Mouse (Mus musculus) MEL (cell line): ENCODE measurements around the gene Dapl1. TPM values are rescaled to one million over a fixed set of nuclear protein-coding genes. Genes with fewer than 3 reads are reported as not detected.

Experiments used
- DNase-seq: peaks from one replicate; pipeline ENCODE4 v3.0.0; 2011; ENCODE audit warnings: low read depth, low spot score
- H3K27ac ChIP-seq: 2 replicates; pipeline ENCODE4 v1.5.1; 2012; ENCODE audit warnings: low read depth, mild to moderate bottlenecking, control low read depth, low read length, moderate library complexity; ENCODE audit not compliant: control insufficient read depth
- H3K27me3 ChIP-seq, 2 experiments: fragments of 150-350 bp in 1 of 2; sonication (generic) in 1 of 2; 2 replicates each; pipeline ENCODE4 v1.6.1; 2012; ENCODE audit warnings: low read length in 2 of 2, mild to moderate bottlenecking in 2 of 2, improper control_type of control experiment in 1 of 2, moderate library complexity in 1 of 2; ENCODE audit not compliant: insufficient read depth in 2 of 2, control insufficient read depth in 1 of 2
- H3K36me3 ChIP-seq, 2 experiments: 2 replicates each; pipeline ENCODE4 v1.6.1; 2012 to 2014; ENCODE audit warnings: low read length in 2 of 2, improper control_type of control experiment in 1 of 2, inconsistent platforms in 1 of 2, mild to moderate bottlenecking in 1 of 2; ENCODE audit not compliant: insufficient read depth in 2 of 2, control insufficient read depth in 1 of 2
- H3K4me1 ChIP-seq, 2 experiments: fragments of 150-350 bp in 1 of 2; sonication (generic) in 1 of 2; 2 replicates each; pipeline ENCODE4 v1.6.1; 2012; ENCODE audit warnings: low read length in 2 of 2, improper control_type of control experiment in 1 of 2, mild to moderate bottlenecking in 1 of 2; ENCODE audit not compliant: insufficient read depth in 2 of 2, control insufficient read depth in 1 of 2
- H3K4me3 ChIP-seq, 2 experiments: fragments of 150-350 bp in 1 of 2; sonication (generic) in 1 of 2; 2 replicates each; pipeline ENCODE4 v1.5.1; 2012; ENCODE audit warnings: low read depth in 2 of 2, low read length in 2 of 2, mild to moderate bottlenecking in 2 of 2, moderate library complexity in 2 of 2, control low read depth in 1 of 2, improper control_type of control experiment in 1 of 2; ENCODE audit not compliant: control insufficient read depth in 1 of 2, insufficient read depth in 1 of 2
- H3K79me2 ChIP-seq: 2 replicates; pipeline ENCODE4 v1.6.1; 2012; ENCODE audit warnings: mild to moderate bottlenecking, low read length, moderate library complexity; ENCODE audit not compliant: control insufficient read depth, poor library complexity, insufficient read depth
- H3K9ac ChIP-seq: 2 replicates; pipeline ENCODE4 v1.6.1; 2012; ENCODE audit warnings: low read depth, mild to moderate bottlenecking, control low read depth, low read length, moderate library complexity; ENCODE audit not compliant: control insufficient read depth, poor library complexity, severe bottlenecking
- H3K9me3 ChIP-seq: fragments of 150-350 bp; sonication (generic); replicated peaks from 2 replicates; pipeline ENCODE4 v1.6.1; 2012; ENCODE audit warnings: mild to moderate bottlenecking, low read length, improper control_type of control experiment, moderate library complexity; ENCODE audit not compliant: insufficient read depth
- BHLHE40 ChIP-seq: IDR thresholded peaks from 2 replicates; pipeline ENCODE4 v1.6.1; 2012; ENCODE audit warnings: low read depth, mild to moderate bottlenecking, inconsistent platforms, low read length, improper control_type of control experiment, borderline replicate concordance
- CTCF ChIP-seq, 3 experiments: IDR thresholded peaks in 2 of 3; conservative IDR thresholded peaks in 1 of 3; 2 replicates each; pipeline ENCODE4 v1.5.1; 2011 to 2012; ENCODE audit warnings: low read length in 3 of 3, low read depth in 2 of 3, mild to moderate bottlenecking in 2 of 3, improper control_type of control experiment in 1 of 3, inconsistent platforms in 1 of 3, mixed read lengths in 1 of 3, moderate library complexity in 1 of 3; ENCODE audit not compliant: control insufficient read depth in 1 of 3, insufficient read depth in 1 of 3, poor library complexity in 1 of 3, severe bottlenecking in 1 of 3
- E2F4 ChIP-seq: IDR thresholded peaks from 2 replicates; pipeline ENCODE4 v1.6.1; 2011; ENCODE audit warnings: low read depth, low read length, improper control_type of control experiment, borderline replicate concordance
- EP300 ChIP-seq, 2 experiments: IDR thresholded peaks; 2 replicates each; pipeline ENCODE4 v1.6.1; 2011; ENCODE audit warnings: improper control_type of control experiment in 2 of 2, low read length in 2 of 2, low read depth in 1 of 2, mild to moderate bottlenecking in 1 of 2
- ETS1 ChIP-seq: IDR thresholded peaks from 2 replicates; pipeline ENCODE4 v1.6.1; 2012; ENCODE audit warnings: low read depth, mild to moderate bottlenecking, inconsistent platforms, low read length, improper control_type of control experiment, moderate library complexity
- GABPA ChIP-seq: IDR thresholded peaks from 2 replicates; pipeline ENCODE4 v1.6.1; 2012; ENCODE audit warnings: low read depth, mild to moderate bottlenecking, inconsistent platforms, low read length, improper control_type of control experiment, moderate library complexity
- HCFC1 ChIP-seq: IDR thresholded peaks from 2 replicates; pipeline ENCODE4 v1.6.1; 2012; ENCODE audit warnings: low read depth, mild to moderate bottlenecking, inconsistent platforms, low read length, improper control_type of control experiment, moderate library complexity
- JUND ChIP-seq: IDR thresholded peaks from 2 replicates; pipeline ENCODE4 v1.6.1; 2011; ENCODE audit warnings: low read depth, mild to moderate bottlenecking, improper control_type of control experiment, low read length
- MAX ChIP-seq: IDR thresholded peaks from 2 replicates; pipeline ENCODE4 v1.6.1; 2011; ENCODE audit warnings: low read length, improper control_type of control experiment
- MEF2A ChIP-seq: IDR thresholded peaks from 2 replicates; pipeline ENCODE4 v1.6.1; 2014; ENCODE audit warnings: low read depth, mild to moderate bottlenecking, inconsistent platforms, low read length, improper control_type of control experiment; ENCODE audit not compliant: poor library complexity, insufficient replicate concordance, severe bottlenecking; ENCODE audit errors: extremely low read depth
- MXI1 ChIP-seq: IDR thresholded peaks from 2 replicates; pipeline ENCODE4 v1.6.1; 2011; ENCODE audit warnings: mild to moderate bottlenecking, low read depth, low read length, improper control_type of control experiment
- MYB ChIP-seq: IDR thresholded peaks from 2 replicates; pipeline ENCODE4 v1.6.1; 2011; ENCODE audit warnings: mild to moderate bottlenecking, low read depth, low read length, improper control_type of control experiment
- POLR2AphosphoS2 ChIP-seq: IDR thresholded peaks from 2 replicates; pipeline ENCODE4 v1.6.1; 2011; ENCODE audit warnings: low read length, improper control_type of control experiment
- POLR2AphosphoS5 ChIP-seq: IDR thresholded peaks from 2 replicates; pipeline ENCODE4 v1.6.1; 2012; ENCODE audit warnings: low read depth, borderline replicate concordance, mild to moderate bottlenecking, inconsistent platforms, low read length, moderate library complexity, mixed read lengths
- RAD21 ChIP-seq: IDR thresholded peaks from 2 replicates; pipeline ENCODE4 v1.6.1; 2011; ENCODE audit warnings: mild to moderate bottlenecking, low read depth, low read length, improper control_type of control experiment
- RCOR1 ChIP-seq: IDR thresholded peaks from 2 replicates; pipeline ENCODE4 v1.6.1; 2012; ENCODE audit warnings: low read depth, mild to moderate bottlenecking, inconsistent platforms, low read length, improper control_type of control experiment
- SMC3 ChIP-seq: IDR thresholded peaks from 2 replicates; pipeline ENCODE4 v1.6.1; 2011; ENCODE audit warnings: low read depth, low read length, improper control_type of control experiment
- TAL1 ChIP-seq: IDR thresholded peaks from 2 replicates; pipeline ENCODE4 v1.6.1; 2012; ENCODE audit warnings: mild to moderate bottlenecking, inconsistent platforms, low read length, moderate library complexity, mixed read lengths
- TBP ChIP-seq: IDR thresholded peaks from 2 replicates; pipeline ENCODE4 v1.8.0; 2011; ENCODE audit warnings: low read depth, low read length, improper control_type of control experiment
- USF1 ChIP-seq: IDR thresholded peaks from 2 replicates; pipeline ENCODE4 v1.6.1; 2014; ENCODE audit warnings: low read depth, mild to moderate bottlenecking, inconsistent platforms, low read length, improper control_type of control experiment, moderate library complexity
- USF2 ChIP-seq, 2 experiments: IDR thresholded peaks; 2 replicates each; pipeline ENCODE4 v1.6.1; 2011 to 2012; ENCODE audit warnings: improper control_type of control experiment in 2 of 2, low read length in 2 of 2, borderline replicate concordance in 1 of 2, inconsistent platforms in 1 of 2, low read depth in 1 of 2, mild to moderate bottlenecking in 1 of 2; ENCODE audit not compliant: insufficient read depth in 1 of 2
- ZC3H11A ChIP-seq: IDR thresholded peaks from 2 replicates; pipeline ENCODE4 v1.6.1; 2012; ENCODE audit warnings: low read depth, mild to moderate bottlenecking, inconsistent platforms, low read length, improper control_type of control experiment
- ZMIZ1 ChIP-seq: IDR thresholded peaks from 2 replicates; pipeline ENCODE4 v1.6.1; 2012; ENCODE audit warnings: low read depth, mild to moderate bottlenecking, inconsistent platforms, low read length, improper control_type of control experiment, moderate library complexity
- ZNF384 ChIP-seq: IDR thresholded peaks from 2 replicates; pipeline ENCODE4 v1.6.1; 2012; ENCODE audit warnings: low read depth, mild to moderate bottlenecking, inconsistent platforms, low read length, improper control_type of control experiment
- polyA plus RNA-seq, 2 experiments: library from polyadenylated mRNA; stranded (reverse) in 1 of 2; unstranded in 1 of 2; fragments of >175 nt in 1 of 2; fragments of >200 nt in 1 of 2; gene quantifications; 2 replicates each; pipeline versions ENCODE4 v1.2.1 to v1.2.4; 2012; ENCODE audit warnings: low replicate concordance in 2 of 2, low read depth in 1 of 2; ENCODE audit not compliant: insufficient read length in 2 of 2, insufficient read depth in 1 of 2, missing spikeins in 1 of 2
- total RNA-seq: library from RNA; depleted of rRNA; stranded (reverse); fragments of 300-350 nt; gene quantifications from 2 replicates; pipeline ENCODE4 v1.2.3, GENCODE M21; 2012

Gene Dapl1
- total and polyA plus RNA-seq, 3 experiments = not detected

- TF ChIP-seq ZMIZ1 (no peak), SMC3 (no peak), HCFC1 (no peak), GABPA (no peak), RAD21 (no peak), CTCF (IDR thresholded peaks at IDR 0.05 in 2 of 3, conservative IDR thresholded peaks at IDR 0.05 in 1 of 3; ENCODE audit: control insufficient read depth in 1 of 3, insufficient read depth in 1 of 3, low read depth in 2 of 3, low read length in 3 of 3, poor library complexity in 1 of 3, severe bottlenecking in 1 of 3) (no peak), JUND (no peak), USF2 (IDR thresholded peaks at IDR 0.05; ENCODE audit: borderline replicate concordance in 1 of 2, insufficient read depth in 1 of 2, low read depth in 1 of 2, low read length in 2 of 2) (no peak), RCOR1 (no peak), TAL1 (no peak), POLR2AphosphoS2 (no peak), ZC3H11A (no peak), MYB (no peak), BHLHE40 (no peak), USF1 (no peak), ETS1 (no peak), MEF2A (no peak), TBP (no peak)
- TF ChIP-seq, all 39 proteins: peak for 0
- no peaks in the 10 kb centered on the region for H3K9me3 ChIP-seq
- no peaks in the 10 kb centered on the region for H3K36me3 ChIP-seq
- no peaks in the 10 kb centered on the region for H3K27me3 ChIP-seq
- DNase-seq = no peak
- H3K9ac ChIP-seq = no peak overlapping the region
- no peak overlapping the region for H3K27ac ChIP-seq
- H3K79me2 ChIP-seq = no peaks in the 10 kb centered on the region
- no peak overlapping the region for H3K4me3 ChIP-seq
- H3K4me1 ChIP-seq = no peaks in the 10 kb centered on the region
Observed at GRCm38 (mm10) chr2:59529574-59530080, 45.2 kb downstream of the Dapl1 start.

GRCm38 (mm10) chr2:59530811-59531210 is 46.4 kb downstream of the Dapl1 start:
- Histone ChIP-seq H3K4me1 (no peaks in the 10 kb centered on the region), H3K79me2 (no peaks in the 10 kb centered on the region), H3K4me3 (no peak overlapping the region), H3K27ac (no peak overlapping the region), H3K27me3 (no peaks in the 10 kb centered on the region), H3K9ac (no peak overlapping the region), H3K36me3 (no peaks in the 10 kb centered on the region), H3K9me3 (no peaks in the 10 kb centered on the region)
- TF ChIP-seq ZNF384 = no peak
- no peak for TF ChIP-seq EP300 (IDR thresholded peaks at IDR 0.05; ENCODE audit: low read depth in 1 of 2, low read length in 2 of 2)
- TF ChIP-seq MXI1 = no peak
- TF ChIP-seq JUND = no peak
- TF ChIP-seq MYB = no peak
- TF ChIP-seq USF2 (IDR thresholded peaks at IDR 0.05; ENCODE audit: borderline replicate concordance in 1 of 2, insufficient read depth in 1 of 2, low read depth in 1 of 2, low read length in 2 of 2) = no peak
- TF ChIP-seq MAX = no peak
- TF ChIP-seq TAL1 = no peak
- TF ChIP-seq POLR2AphosphoS5 = no peak
- TF ChIP-seq E2F4 = no peak
- TF ChIP-seq SMC3 = no peak
- no peak for TF ChIP-seq RCOR1
- DNase-seq = no peak
